Mouse (Mus musculus) embryonic fibroblast, embryonic 13.5 days (primary cell): ENCODE measurements around the gene Gm13276. TPM values are rescaled to one million over a fixed set of nuclear protein-coding genes. Genes with fewer than 3 reads are reported as not detected.
"Not testable (repeated sequence)": the region's sequence is repeated elsewhere in the genome, so short reads cannot be mapped to it uniquely, and the experiment has no call there.

Experiments used
- H3K27ac ChIP-seq: 2 replicates; pipeline ENCODE4 v1.5.1; 2012; ENCODE audit warnings: low read length, control low read depth, inconsistent platforms; ENCODE audit not compliant: insufficient read depth
- H3K4me1 ChIP-seq: 2 replicates; pipeline ENCODE4 v1.6.1; 2011; ENCODE audit warnings: low read length; ENCODE audit not compliant: control insufficient read depth, insufficient read depth
- H3K4me3 ChIP-seq: 2 replicates; pipeline ENCODE4 v1.5.1; 2011; ENCODE audit warnings: mild to moderate bottlenecking, control low read depth, low read length; ENCODE audit not compliant: insufficient read depth
- CTCF ChIP-seq: IDR thresholded peaks from 2 replicates; pipeline ENCODE4 v1.5.1; 2011; ENCODE audit warnings: mild to moderate bottlenecking, control low read depth, low read length, moderate library complexity, borderline replicate concordance; ENCODE audit not compliant: insufficient read depth
- POLR2A ChIP-seq: IDR thresholded peaks from 2 replicates; pipeline ENCODE4 v1.6.1; 2011; ENCODE audit warnings: low read depth, mild to moderate bottlenecking, control low read depth, low read length, moderate library complexity
- polyA plus RNA-seq: library from polyadenylated mRNA; stranded (reverse); fragments of >200 nt; gene quantifications from 2 replicates; pipeline ENCODE4 v1.2.4, GENCODE M21; 2011; ENCODE audit warnings: low read depth; ENCODE audit not compliant: missing spikeins, insufficient read length

Gene Gm13276
- not detected in 2 replicates for polyA plus RNA-seq

DNA sequence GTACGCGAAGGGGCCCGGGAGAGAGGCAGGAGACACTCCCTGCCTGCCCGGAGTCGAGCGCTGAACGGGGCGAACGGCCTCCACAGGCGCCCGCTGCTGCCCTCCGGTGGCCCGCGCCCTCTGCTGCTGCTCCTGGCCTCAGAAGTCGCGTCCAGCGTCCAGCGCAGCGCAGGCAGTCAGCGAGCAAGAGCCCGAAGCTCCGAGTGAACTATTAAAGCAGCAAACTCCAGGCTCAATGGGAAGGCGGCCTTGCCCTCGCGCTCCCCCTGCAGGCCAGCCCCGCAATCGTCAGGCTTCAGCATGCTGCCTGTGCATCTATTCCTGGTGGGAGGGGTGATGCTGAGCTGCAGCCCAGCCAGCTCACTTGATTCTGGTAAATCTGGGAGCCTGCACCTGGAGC, at the start of gene Gm13276:
Gene Gm13276, plus strand, starts transcription at position 301 of the 400 bp plus-strand sequence.
- H3K4me3 ChIP-seq, H3K4me1 ChIP-seq, H3K27ac ChIP-seq: not testable (repeated sequence)

DNA sequence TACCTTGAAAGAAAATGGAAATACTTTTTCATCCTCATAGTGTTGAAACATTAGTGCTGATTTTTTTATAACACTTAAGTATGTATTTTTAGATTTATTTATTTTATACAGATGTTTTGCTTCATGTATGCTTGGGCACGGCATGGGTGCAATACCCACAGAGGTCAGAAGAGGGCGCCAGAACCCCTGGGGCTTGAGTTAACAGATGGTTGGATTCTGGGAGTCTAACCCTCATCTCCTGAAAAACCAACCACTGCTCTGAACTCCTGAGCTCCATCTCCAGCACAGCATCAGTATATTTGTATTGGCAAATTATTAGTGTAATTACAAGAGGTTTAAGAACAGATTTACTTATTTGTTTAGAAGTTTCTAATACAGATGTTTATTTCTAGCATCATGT, 47.0 kb upstream of the Gm13276 start:
- Histone ChIP-seq H3K4me3 (no peak overlapping the region), H3K4me1 (no peaks in the 10 kb centered on the region), H3K27ac (no peak overlapping the region)
- TF ChIP-seq CTCF (peak; percentile 62; the same call in 1 of the 2 replicates), POLR2A (no peak)

DNA sequence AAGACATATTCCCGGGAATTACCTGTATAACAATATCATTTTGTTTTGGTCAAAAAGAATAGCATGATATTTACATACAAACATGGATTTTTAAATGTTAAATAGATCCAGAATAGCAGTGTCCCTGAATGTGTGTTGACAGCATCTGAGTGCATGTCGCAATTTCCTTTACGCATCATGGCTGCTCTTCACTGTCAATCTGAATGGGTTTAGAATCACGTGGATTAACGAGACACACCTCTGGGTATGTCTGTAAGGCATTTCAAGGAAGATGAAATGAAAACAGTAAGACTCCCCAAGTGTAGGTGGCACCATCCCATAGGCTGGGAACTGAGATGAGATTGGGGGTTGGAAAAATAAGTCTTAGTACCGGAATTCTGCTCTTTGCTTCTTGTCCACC, 46.5 kb upstream of the Gm13276 start:
- H3K27ac ChIP-seq, result no peak overlapping the region
- H3K4me3 ChIP-seq, result no peak overlapping the region
- TF ChIP-seq POLR2A (no peak), CTCF (no peak)
- H3K4me1 ChIP-seq, result no peaks in the 10 kb centered on the region

DNA sequence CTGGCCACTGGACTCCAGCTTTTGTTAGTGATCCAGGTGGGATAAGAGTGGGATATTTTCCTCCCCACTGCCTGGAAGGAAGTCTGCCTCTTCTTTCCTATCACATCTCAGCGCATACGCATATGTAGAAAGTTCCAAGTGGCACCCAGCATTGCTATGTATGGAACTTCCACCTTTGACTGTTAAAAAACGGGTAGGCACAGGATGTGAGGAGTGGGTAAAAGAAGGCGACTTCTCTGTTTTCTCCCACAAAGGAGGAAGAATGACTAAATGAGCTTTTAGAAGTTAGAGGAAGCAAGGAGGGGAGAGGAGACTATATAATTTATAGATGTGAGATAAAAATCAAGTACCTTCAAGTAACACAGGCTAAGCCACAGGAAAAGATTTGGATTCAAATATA, 44.1 kb upstream of the Gm13276 start:
- Histone ChIP-seq H3K27ac (no peak overlapping the region), H3K4me3 (no peak overlapping the region), H3K4me1 (no peaks in the 10 kb centered on the region)
- no peak for TF ChIP-seq CTCF
- TF ChIP-seq POLR2A, result no peak

DNA sequence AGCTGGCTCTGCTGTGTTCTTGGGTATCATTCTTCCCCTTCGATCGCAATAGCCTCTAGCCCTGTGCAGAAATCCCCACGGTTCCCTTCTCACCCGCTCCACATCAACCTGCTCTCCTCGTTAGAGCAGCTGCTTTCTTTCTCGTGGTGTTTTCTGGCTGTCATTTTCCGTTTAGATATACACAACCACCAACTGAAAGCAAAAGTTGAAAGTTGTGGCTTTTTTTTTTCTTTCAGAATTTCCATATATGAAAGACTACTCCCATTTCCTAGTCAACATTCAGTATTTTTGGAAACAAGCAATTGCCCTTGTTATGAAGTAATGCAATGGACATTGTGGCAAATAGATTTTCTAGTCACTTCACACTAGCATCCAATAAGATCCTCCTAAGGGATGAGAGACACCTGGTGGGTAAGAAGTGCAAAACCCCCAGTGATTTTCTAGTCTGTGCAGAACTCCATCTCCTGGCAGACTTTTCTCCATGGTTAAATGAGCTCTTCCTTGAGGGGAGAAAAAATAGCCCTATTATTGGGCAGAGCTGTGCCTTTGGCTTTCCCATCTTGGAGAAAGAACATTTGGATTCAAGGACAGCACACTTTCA, 42.6 kb upstream of the Gm13276 start:
- Histone ChIP-seq H3K4me1 (no peaks in the 10 kb centered on the region), H3K4me3 (no peak overlapping the region)
- no peak for TF ChIP-seq POLR2A
- no peak for TF ChIP-seq CTCF

DNA sequence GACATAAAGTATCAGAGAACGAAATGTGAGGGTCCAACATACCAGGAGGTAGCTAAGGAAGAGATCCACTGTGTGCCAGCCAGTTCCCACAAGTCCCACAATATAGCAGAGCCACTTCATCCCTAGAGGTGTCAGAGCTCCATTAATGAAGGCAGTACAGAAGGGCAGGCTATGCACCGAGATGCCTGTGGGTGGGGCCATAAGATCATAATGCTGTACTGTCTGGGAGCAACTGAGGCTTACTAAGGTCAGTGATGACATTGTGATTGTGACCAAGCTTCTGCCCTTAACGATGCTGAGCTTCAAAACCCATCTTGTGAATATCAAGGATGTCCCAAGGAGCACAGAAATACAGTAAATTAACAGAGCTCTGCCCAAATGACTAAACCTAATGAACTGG, 41.3 kb upstream of the Gm13276 start:
- TF ChIP-seq POLR2A (no peak), CTCF (no peak)
- H3K4me1 ChIP-seq, result no peaks in the 10 kb centered on the region
- no peak overlapping the region for H3K27ac ChIP-seq
- no peak overlapping the region for H3K4me3 ChIP-seq

More for the DNA sequence above, 42.6 kb upstream of the Gm13276 start:
- H3K27ac ChIP-seq, result no peak overlapping the region

DNA sequence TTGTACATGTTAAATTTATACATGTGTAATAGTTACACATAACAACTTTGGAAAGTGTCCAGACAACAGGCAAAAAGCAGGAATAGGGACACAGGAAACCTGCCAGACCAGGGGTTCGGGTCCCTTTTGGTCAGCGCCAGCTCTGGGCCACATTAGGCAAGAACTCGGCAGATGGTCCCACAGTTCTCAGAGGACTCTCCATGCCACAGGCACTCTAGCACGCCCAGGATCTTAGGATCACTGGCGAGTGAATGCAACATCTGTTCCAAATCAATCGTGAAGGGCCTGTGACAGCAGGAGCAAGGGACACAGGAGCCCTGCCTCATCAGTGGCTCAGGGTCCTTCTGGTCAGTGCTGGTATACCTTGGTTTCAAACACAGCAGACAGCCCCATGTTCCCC, 35.6 kb upstream of the Gm13276 start:
- H3K27ac ChIP-seq, result no peak overlapping the region
- H3K4me1 ChIP-seq, result no peaks in the 10 kb centered on the region
- TF ChIP-seq CTCF (no peak), POLR2A (no peak)
- no peak overlapping the region for H3K4me3 ChIP-seq

DNA sequence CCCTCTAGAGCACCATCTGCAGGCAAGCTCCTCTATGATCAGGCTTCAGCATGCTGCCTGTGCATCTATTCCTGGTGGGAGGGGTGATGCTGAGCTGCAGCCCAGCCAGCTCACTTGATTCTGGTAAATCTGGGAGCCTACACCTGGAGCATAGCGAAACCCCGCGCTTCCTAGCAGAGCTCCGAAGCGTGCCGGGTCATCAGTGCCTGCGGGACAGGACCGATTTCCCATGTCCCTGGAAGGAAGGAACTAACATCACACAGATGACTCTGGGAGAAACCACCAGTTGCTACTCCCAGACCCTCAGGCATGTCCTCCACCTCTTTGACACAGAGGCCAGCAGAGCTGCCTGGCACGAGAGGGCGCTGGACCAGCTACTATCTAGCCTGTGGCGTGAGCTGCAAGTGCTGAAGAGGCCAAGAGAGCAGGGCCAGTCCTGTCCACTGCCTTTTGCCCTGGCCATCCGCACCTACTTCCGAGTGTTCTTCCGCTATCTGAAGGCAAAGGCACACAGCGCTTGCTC, 30.6 kb upstream of the Gm13276 start, which contains the start of gene Gm13271:
Gene Gm13271, plus strand, starts transcription at position 51 of the 523 bp plus-strand sequence.
- H3K4me1 ChIP-seq, H3K4me3 ChIP-seq, H3K27ac ChIP-seq: not testable (repeated sequence)

DNA sequence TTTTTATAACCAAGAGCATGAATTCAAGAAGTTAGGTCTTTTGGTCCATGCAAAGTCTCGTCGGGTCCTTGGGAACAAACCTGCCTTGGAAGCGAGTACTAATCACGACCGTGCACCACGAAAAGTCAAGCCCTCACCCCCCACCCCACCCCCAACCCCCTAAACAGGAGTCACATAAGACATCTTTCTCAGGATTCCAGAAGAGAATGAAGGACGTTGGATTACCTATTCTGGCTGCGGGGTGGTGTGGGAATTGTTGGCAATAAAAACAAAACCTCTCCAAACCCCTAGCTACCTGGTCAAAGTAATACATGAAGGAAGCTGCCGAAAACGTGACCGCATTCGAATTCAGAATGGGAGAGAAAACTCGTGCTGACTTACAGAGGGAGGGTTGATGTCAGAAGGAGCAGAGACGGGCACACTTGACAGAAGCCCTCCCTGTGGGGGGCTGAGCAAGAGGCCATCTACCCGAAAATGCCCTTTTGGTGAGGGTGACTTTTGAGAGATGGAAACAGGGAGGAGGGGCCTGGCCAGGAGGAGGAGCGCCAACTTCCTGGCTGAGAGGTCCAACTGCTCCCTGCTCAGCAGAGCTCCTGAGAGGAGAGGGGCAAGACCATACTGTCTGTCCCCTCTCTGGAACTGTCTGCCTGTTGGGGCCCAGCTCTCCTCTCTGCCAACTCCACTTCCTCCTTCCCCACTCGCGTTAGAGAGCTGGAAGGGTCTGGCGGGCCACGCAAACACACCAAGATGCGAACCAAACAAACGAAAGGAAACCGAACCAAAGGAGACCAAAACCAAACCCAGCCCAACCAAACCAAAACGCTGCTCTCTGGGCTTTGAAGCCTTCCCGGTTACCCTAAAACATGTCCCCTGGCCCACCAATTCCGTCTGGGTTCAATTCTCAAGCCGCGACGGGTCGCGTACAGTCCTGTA, 28.7 kb upstream of the Gm13276 start:
- Histone ChIP-seq H3K27ac (peak overlapping the region; percentile 99), H3K4me3 (peak overlapping the region; percentile 59)

DNA sequence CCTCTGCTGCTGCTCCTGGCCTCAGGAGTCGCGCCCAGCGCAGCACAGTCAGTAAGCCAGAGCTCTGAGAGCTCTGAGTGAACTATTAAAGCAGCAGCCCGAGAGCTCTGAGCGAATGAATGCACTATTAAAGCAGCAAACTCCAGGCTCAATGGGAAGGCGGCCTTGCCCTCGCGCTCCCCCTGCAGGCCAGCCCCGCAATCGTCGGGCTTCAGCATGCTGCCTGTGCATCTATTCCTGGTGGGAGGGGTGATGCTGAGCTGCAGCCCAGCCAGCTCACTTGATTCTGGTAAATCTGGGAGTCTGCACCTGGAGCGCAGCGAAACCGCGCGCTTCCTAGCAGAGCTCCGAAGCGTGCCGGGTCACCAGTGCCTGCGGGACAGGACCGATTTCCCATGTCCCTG, 27.9 kb upstream of the Gm13276 start:
- Histone ChIP-seq H3K27ac (0 out of 2 replicates have a peak overlapping the region, but pooled peaks have one; percentile 99), H3K4me3 (peak overlapping the region; percentile 59; the same call in 1 of the 2 replicates)
- TF ChIP-seq CTCF, result peak; percentile 68
- peak; percentile 79 for TF ChIP-seq POLR2A
- not testable (repeated sequence) for H3K4me1 ChIP-seq

More for the DNA sequence above, 28.7 kb upstream of the Gm13276 start:
- not testable (repeated sequence) for H3K4me1 ChIP-seq
- peak; percentile 67 for TF ChIP-seq POLR2A

DNA sequence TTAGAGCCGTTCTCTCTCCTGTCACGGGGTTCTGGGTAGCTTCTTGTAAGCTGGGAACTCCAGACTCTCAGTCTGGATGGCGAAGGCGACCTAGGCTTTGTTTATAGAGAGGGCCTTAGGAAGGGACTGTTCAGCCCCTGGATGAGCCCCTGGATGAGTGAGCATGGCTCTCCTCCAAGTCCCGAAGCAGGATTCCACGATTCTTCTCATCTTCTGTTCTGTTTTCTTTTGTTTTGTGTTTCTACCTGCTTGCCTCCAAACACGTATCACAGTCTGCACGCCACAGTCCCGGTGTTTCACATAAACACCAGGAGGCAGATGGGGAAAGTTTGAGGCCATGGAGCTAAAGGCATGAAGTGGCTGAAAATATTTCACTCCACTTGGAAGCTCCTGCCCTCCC, 26.8 kb upstream of the Gm13276 start:
- H3K27ac ChIP-seq, result not testable (repeated sequence)

More for the DNA sequence above, 26.8 kb upstream of the Gm13276 start:
- not testable (repeated sequence) for H3K4me3 ChIP-seq, H3K4me1 ChIP-seq
